In the genomic region with DNA sequence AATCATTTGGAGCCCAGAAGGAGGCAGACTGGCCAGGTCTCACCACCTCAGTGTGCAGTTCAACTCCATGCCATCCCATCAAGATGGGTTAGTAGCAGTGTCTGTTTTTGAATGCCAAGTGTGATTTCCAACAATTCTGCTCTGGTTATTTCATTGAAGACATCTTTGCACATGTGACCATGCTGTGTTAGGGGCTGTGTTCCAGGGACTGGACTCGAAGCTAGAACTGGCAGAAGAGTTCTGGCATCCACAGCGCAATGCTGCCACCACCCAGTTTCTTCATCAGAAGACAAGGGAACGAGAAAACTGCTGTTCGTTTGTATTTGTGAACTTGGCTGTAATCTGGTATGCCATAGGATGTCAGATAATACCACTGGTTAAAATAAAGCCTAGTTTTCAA, we compare ENCODE assay signal across 18 mouse cellular contexts.
"Had no signal": no experiment of that assay in that cellular context is flagged by ENCODE, and none has a peak within 500 bp of the region (broad histone marks: within the 10 kb centered on the region; RNA-seq: fewer than 3 reads in every experiment).

No protein-coding gene starts in this region.

- DNase-seq: cerebellum, adult 8-10 months; cerebellum, adult 9-10 months; cerebellum, adult 9-11 months; cerebellum, postnatal 25 days; embryo, embryonic 11 days; forebrain, postnatal 0 days; gastrocnemius, adult 2 months; gastrocnemius, postnatal 10 days; gastrocnemius, postnatal 14 days; gastrocnemius, postnatal 25 days; gastrocnemius, postnatal 36 days; heart, adult 11 months; heart, adult 18-20 months; heart, adult 2 months had no signal

- ATAC-seq: forebrain, embryonic 13.5 days; forebrain, embryonic 14.5 days; forebrain, embryonic 15.5 days; forebrain, embryonic 16.5 days; forebrain, postnatal 0 days had no signal
